Mouse (Mus musculus) ES-E14 (cell line): Measurements from ENCODE around the gene Prkaca. TPM values are rescaled to one million over a fixed set of nuclear protein-coding genes. Genes with fewer than 3 reads are reported as not detected.

Experiments
- DNase-seq: peaks from one replicate; pipeline ENCODE4 v3.0.0-alpha.2; 2013; ENCODE audit warnings: low read depth, low spot score
- H3K27ac ChIP-seq: 2 replicates; pipeline ENCODE4 v1.5.1; 2012; ENCODE audit warnings: low read depth, mild to moderate bottlenecking, low read length, moderate library complexity, mixed read lengths; ENCODE audit not compliant: poor library complexity, insufficient read depth, severe bottlenecking
- H3K36me3 ChIP-seq: 2 replicates; pipeline ENCODE4 v1.6.1; 2012; ENCODE audit warnings: mild to moderate bottlenecking, low read length, moderate library complexity, mixed read lengths; ENCODE audit not compliant: control insufficient read depth, poor library complexity, insufficient read depth, severe bottlenecking
- H3K4me1 ChIP-seq, 2 experiments: fragments of 150-350 bp in 1 of 2; sonication (generic) in 1 of 2; 2 replicates each; pipeline ENCODE4 v1.6.1; 2012; ENCODE audit warnings: low read length in 2 of 2, mild to moderate bottlenecking in 1 of 2, mixed read lengths in 1 of 2; ENCODE audit not compliant: control insufficient read depth in 2 of 2, insufficient read depth in 2 of 2, poor library complexity in 1 of 2
- H3K4me3 ChIP-seq, 2 experiments: fragments of 150-350 bp in 1 of 2; sonication (generic) in 1 of 2; 2 replicates each; pipeline ENCODE4 v1.5.1; 2012; ENCODE audit warnings: low read length in 2 of 2, low read depth in 1 of 2, mild to moderate bottlenecking in 1 of 2, mixed read lengths in 1 of 2; ENCODE audit not compliant: insufficient read depth in 1 of 2, poor library complexity in 1 of 2, severe bottlenecking in 1 of 2
- H3K9ac ChIP-seq: 2 replicates; pipeline ENCODE4 v1.6.1; 2012; ENCODE audit warnings: low read depth, mild to moderate bottlenecking, low read length, mixed read lengths; ENCODE audit not compliant: poor library complexity, insufficient read depth, severe bottlenecking
- H3K9me3 ChIP-seq: fragments of 150-350 bp; sonication (generic); 2 replicates; pipeline ENCODE4 v1.6.1; 2012; ENCODE audit warnings: low read depth, mild to moderate bottlenecking, low read length; ENCODE audit not compliant: control insufficient read depth, insufficient read depth
- CHD2 ChIP-seq: IDR thresholded peaks from 2 replicates; pipeline ENCODE4 v1.6.1; 2014; ENCODE audit warnings: mild to moderate bottlenecking, low read depth, low read length, inconsistent platforms
- HCFC1 ChIP-seq: IDR thresholded peaks from 2 replicates; pipeline ENCODE4 v1.6.1; 2012; ENCODE audit warnings: low read length, inconsistent platforms, borderline replicate concordance; ENCODE audit not compliant: insufficient read depth
- MAFK ChIP-seq: IDR thresholded peaks from 2 replicates; pipeline ENCODE4 v1.6.1; 2014; ENCODE audit warnings: mild to moderate bottlenecking, low read depth, low read length, inconsistent platforms; ENCODE audit not compliant: insufficient read depth
- ZC3H11A ChIP-seq: IDR thresholded peaks from 2 replicates; pipeline ENCODE4 v1.6.1; 2012; ENCODE audit warnings: low read depth, mild to moderate bottlenecking, inconsistent platforms, low read length, borderline replicate concordance
- ZNF384 ChIP-seq: IDR thresholded peaks from 2 replicates; pipeline ENCODE4 v1.6.1; 2012; ENCODE audit warnings: low read depth, low read length, inconsistent platforms
- in situ Hi-C, 2 experiments: fragments of 600-800 bp; cut with MboI; formaldehyde crosslinking; loops; one replicate each; pipeline ENCODE4 v1.15.1; 2025; ENCODE audit warnings: low sequenced_read_pairs in 2 of 2, inconsistent platforms in 1 of 2; ENCODE audit not compliant: unreplicated experiment in 2 of 2
- total RNA-seq: library from RNA; depleted of rRNA; stranded (reverse); fragments of 300-350 nt; gene quantifications from 2 replicates; pipeline ENCODE4 v1.2.3, GENCODE M21; 2012

The Prkaca gene
- total RNA-seq, 1 experiment = 31.4 TPM

DNA sequence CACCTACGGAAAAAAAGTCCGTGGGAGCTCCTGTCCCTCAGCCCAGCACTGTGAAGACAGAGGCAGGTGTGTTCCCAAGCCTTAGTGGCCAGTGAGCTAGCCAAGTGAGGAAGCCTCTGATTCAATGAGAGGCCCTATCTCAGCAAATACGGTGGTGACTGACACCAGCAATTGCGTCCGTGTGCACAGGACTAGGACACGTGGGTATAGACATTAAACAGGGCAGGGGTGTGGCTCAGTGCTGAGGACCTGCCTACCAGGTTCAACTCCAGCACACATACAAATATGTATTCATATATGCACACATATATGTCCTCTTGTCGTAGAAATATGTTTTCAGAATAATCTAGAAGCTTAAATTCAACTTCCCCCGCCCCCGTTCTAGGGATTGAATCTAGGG, 46.9 kb downstream of the Prkaca start:
- Histone ChIP-seq H3K9me3 (no peaks in the 10 kb centered on the region), H3K36me3 (no peaks in the 10 kb centered on the region), H3K4me1 (peaks cover 16 to 34% of the 10 kb centered on the region in 2 experiments), H3K4me3 (no peak overlapping the region), H3K27ac (no peak overlapping the region), H3K9ac (no peak overlapping the region)
- DNase-seq = no peak
- TF ChIP-seq MAFK = no peak
- TF ChIP-seq CHD2 = no peak
- TF ChIP-seq HCFC1 = no peak
- no peak for TF ChIP-seq ZC3H11A
- TF ChIP-seq ZNF384 = no peak
- in situ Hi-C loops = loop anchor here in 1 of 2 experiments (10.0 kb wide), 1 partner anchor 335 kb away; no protein-coding TSS in a partner anchor

DNA sequence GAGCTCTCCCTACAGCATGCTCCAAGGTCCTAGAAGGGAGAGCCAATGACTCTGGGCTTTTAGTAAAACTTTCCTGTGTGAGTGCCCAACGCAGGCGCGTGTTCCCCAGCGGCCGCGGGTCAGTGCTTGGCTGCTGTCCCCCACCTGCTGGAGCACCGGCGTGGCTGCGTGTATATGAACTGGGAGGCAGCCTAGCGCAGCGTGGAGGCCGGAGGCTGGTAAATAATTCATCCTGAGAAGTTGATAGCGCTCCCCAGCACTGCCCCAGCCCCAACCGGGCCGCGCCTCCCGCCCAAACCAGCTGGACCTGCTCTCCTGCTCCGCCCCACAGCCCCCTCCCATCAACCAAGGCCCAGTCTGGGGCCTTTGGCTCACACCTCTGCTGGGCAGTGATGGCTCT, 48.3 kb downstream of the Prkaca start, which contains the start of gene Palm3:
Palm3 (plus strand) TSS at position 376 of the 400 bp plus-strand sequence.
- H3K9me3 ChIP-seq = no peaks in the 10 kb centered on the region
- peak within 1 kb of the TSS; percentile 50 for H3K9ac ChIP-seq
- no peaks in the 10 kb centered on the region for H3K36me3 ChIP-seq
- peak within 1 kb of the TSS; percentile 8 to 23; a peak in 3 of 4 replicates for H3K4me3 ChIP-seq
- peak within 1 kb of the TSS; percentile 41 for H3K27ac ChIP-seq
- in situ Hi-C loops = no loop called here
- TF ChIP-seq MAFK = no peak
- TF ChIP-seq ZNF384 = no peak
- no peak for TF ChIP-seq CHD2
- no peak for TF ChIP-seq ZC3H11A
- TF ChIP-seq HCFC1 = no peak
- DNase-seq = no peak
- H3K4me1 ChIP-seq = peaks cover 16 to 43% of the 10 kb centered on the region in 2 experiments

DNA sequence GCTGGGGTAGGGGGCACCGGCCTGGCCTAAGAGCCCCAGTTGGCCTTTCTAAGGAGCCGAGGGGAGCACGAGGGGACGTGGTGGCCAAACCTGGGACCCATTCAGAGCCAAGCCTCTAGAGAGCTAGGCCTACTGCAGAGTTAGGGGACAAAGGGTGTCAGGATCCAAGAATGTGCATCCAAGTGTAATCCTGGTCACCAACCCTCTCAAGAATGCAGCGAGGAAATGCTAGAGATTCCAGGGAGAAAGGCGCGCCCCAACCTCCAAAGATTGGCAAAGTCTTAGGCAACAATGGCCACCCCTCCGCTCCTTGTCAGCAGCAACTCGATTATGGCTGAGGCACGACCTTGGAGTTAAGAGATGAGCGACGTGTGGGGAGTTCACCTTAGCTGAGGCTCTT, 48.8 kb downstream of the Prkaca start:
- no peaks in the 10 kb centered on the region for H3K36me3 ChIP-seq
- DNase-seq = no peak
- TF ChIP-seq MAFK (no peak), ZNF384 (no peak), CHD2 (no peak), ZC3H11A (no peak), HCFC1 (no peak)
- H3K9me3 ChIP-seq = no peaks in the 10 kb centered on the region
- H3K27ac ChIP-seq = peak overlapping the region; percentile 13; the same call in 1 of the 2 replicates
- H3K4me1 ChIP-seq = peaks cover 16 to 47% of the 10 kb centered on the region in 2 experiments
- in situ Hi-C loops = no loop called here
- H3K9ac ChIP-seq = peak overlapping the region; percentile 40
- H3K4me3 ChIP-seq = peak overlapping the region; percentile 8 to 23; a peak in 3 of 4 replicates

DNA sequence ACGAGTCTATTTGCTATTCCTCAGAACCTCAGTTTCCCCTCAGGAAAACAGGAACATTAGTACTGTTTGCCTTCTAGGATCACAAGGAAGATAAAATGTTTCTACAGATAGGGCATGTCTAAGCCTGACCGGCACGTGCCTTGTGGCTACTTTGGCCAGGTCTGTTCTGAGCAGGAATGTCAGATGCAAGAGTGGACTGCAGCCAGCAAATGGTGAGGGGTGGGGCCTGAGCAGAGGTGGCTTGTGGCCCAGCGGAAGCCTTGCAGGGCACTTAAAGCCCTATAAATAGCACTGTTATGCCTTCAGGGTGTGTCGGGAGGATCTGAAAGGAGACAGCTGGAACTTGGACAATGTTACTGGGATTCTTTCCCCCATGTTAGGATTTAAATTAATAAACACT, 50.3 kb downstream of the Prkaca start:
- DNase-seq = no peak
- TF ChIP-seq CHD2 (no peak), HCFC1 (no peak), ZNF384 (no peak), ZC3H11A (no peak), MAFK (no peak)
- in situ Hi-C loops = no loop called here

DNA sequence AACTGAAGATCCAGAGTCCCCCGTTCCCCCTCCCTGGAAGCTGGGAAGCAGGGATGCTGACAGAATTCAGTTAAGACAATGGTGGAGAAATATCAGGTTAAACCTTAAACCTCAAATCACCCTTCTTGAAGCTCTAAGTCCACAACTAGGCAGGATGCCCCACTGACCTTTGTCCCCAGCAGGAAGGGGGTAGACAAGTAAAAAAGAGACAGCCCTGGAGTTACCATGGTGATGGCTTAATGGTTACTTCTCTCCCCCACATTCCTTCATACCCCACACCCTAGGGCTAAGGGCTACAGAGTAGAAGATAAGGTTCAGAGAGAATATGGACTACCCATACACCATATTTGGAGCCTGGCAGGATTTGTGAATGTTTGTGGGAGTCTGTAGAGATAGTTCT, 50.8 kb downstream of the Prkaca start:
- Histone ChIP-seq H3K9ac (no peak overlapping the region), H3K4me3 (no peak overlapping the region), H3K36me3 (peaks cover 6% of the 10 kb centered on the region; the same call in 1 of the 2 replicates), H3K27ac (no peak overlapping the region), H3K4me1 (peaks cover 22 to 51% of the 10 kb centered on the region in 2 experiments), H3K9me3 (no peaks in the 10 kb centered on the region)
- TF ChIP-seq HCFC1 = no peak
- no peak for TF ChIP-seq CHD2
- no peak for TF ChIP-seq MAFK
- no peak for TF ChIP-seq ZC3H11A
- in situ Hi-C loops = no loop called here
- no peak for DNase-seq

More for the DNA sequence above, 50.3 kb downstream of the Prkaca start:
- Histone ChIP-seq H3K27ac (no peak overlapping the region), H3K36me3 (peaks cover 1% of the 10 kb centered on the region; the same call in 1 of the 2 replicates), H3K9me3 (no peaks in the 10 kb centered on the region), H3K9ac (no peak overlapping the region), H3K4me1 (peaks cover 22 to 49% of the 10 kb centered on the region in 2 experiments), H3K4me3 (no peak overlapping the region)
